Mouse (Mus musculus): Measurements from ENCODE around the gene Kcnab2. TPM values are rescaled to one million over a fixed set of nuclear protein-coding genes. Genes with fewer than 3 reads are reported as not detected.

Kcnab2 gene
- total and polyA plus RNA-seq, 3 experiments: 35.3 to 95.8 (median 58.3) TPM

- Histone ChIP-seq H3K36me3 (replicated peaks in 1 of 2; ENCODE audit: control insufficient read depth in 1 of 2, insufficient read depth in 1 of 2, low read length in 1 of 2) (no peaks in the 10 kb centered on the region), H3K79me2 (replicated peaks; ENCODE audit: control insufficient read depth, extremely low read depth, insufficient read depth, poor library complexity, severe bottlenecking) (no peaks in the 10 kb centered on the region), H3K4me1 (ENCODE audit: control insufficient read depth in 1 of 2, insufficient read depth in 2 of 2) (no peaks in the 10 kb centered on the region), H3K9me3 (replicated peaks; ENCODE audit: low read length) (peaks cover 91% of the 10 kb centered on the region), H3K4me3 (replicated peaks in 1 of 3; ENCODE audit: low read depth in 2 of 3, low read length in 2 of 3, poor library complexity in 1 of 3) (no peak overlapping the region), H3K4me2 (ENCODE audit: insufficient read depth, low read depth, poor library complexity, severe bottlenecking) (no peak overlapping the region), H3K9ac (ENCODE audit: insufficient read depth, low read depth) (no peak overlapping the region), H3K27ac (ENCODE audit: insufficient read depth, low read depth) (no peak overlapping the region), H3K27me3 (replicated peaks) (no peaks in the 10 kb centered on the region)
- TF ChIP-seq MAX (IDR thresholded peaks at IDR 0.05; ENCODE audit: low read length): no peak
- no peak for TF ChIP-seq SMC3 (IDR thresholded peaks at IDR 0.05; ENCODE audit: low read depth, low read length)
- TF ChIP-seq MEF2A (IDR thresholded peaks at IDR 0.05; ENCODE audit: borderline replicate concordance, low read depth, low read length): no peak
- no peak for TF ChIP-seq ELF1 (IDR thresholded peaks at IDR 0.05; ENCODE audit: low read depth, low read length)
- no peak for TF ChIP-seq RAD21 (IDR thresholded peaks at IDR 0.05; ENCODE audit: low read depth, low read length)
- TF ChIP-seq BHLHE40 (IDR thresholded peaks at IDR 0.05; ENCODE audit: low read depth, low read length): no peak
- TF ChIP-seq RCOR1 (conservative IDR thresholded peaks at IDR 0.05; ENCODE audit: low read depth, low read length): no peak
- no peak for TF ChIP-seq SIN3A (IDR thresholded peaks at IDR 0.05; ENCODE audit: low read length)
- no peak for TF ChIP-seq NELFE (IDR thresholded peaks at IDR 0.05; ENCODE audit: low read depth, low read length)
- no peak for TF ChIP-seq E2F4 (IDR thresholded peaks at IDR 0.05; ENCODE audit: insufficient replicate concordance, low read depth, low read length)
- no peak for TF ChIP-seq PAX5 (IDR thresholded peaks at IDR 0.05; ENCODE audit: low read length)
- TF ChIP-seq ZMIZ1 (IDR thresholded peaks at IDR 0.05; ENCODE audit: low read depth, low read length): no peak
- TF ChIP-seq ZNF384 (IDR thresholded peaks at IDR 0.05; ENCODE audit: low read depth, low read length): no peak
- no peak for TF ChIP-seq ZKSCAN1 (IDR thresholded peaks at IDR 0.05; ENCODE audit: borderline replicate concordance, low read depth, low read length)
- TF ChIP-seq POLR2A (IDR thresholded peaks at IDR 0.05; ENCODE audit: low read depth, low read length): no peak
- TF ChIP-seq TBP (conservative IDR thresholded peaks at IDR 0.05; ENCODE audit: low read depth, low read length): no peak
- TF ChIP-seq TCF12 (IDR thresholded peaks at IDR 0.05; ENCODE audit: low read depth, low read length): no peak
- no peak for TF ChIP-seq IRF4 (IDR thresholded peaks at IDR 0.05; ENCODE audit: low read depth, low read length)
- TF ChIP-seq MXI1 (IDR thresholded peaks at IDR 0.05; ENCODE audit: low read depth, low read length): no peak
- no peak for TF ChIP-seq UBTF (IDR thresholded peaks at IDR 0.05; ENCODE audit: low read depth, low read length)
- no peak for DNase-seq (ENCODE audit: extremely low read depth)
- dilution Hi-C loops (cut with MboI; ENCODE audit: extremely low pct_ligation_motif_present, extremely low pct_unique_long_range_greater_than_20kb, low sequenced_read_pairs) (no loop called here), in situ Hi-C loops (cut with MboI; ENCODE audit: low pct_ligation_motif_present, low pct_unique_long_range_greater_than_20kb, low sequenced_read_pairs) (no loop called here)
Observed at GRCm38 (mm10) chr4:152519106-152519505, 41.4 kb upstream of the Kcnab2 start.

GRCm38 (mm10) chr4:152514884-152515283 is 37.2 kb upstream of the Kcnab2 start:
- Histone ChIP-seq H3K27ac (ENCODE audit: insufficient read depth, low read depth) (no peak overlapping the region), H3K9me3 (replicated peaks; ENCODE audit: low read length) (peaks cover 86% of the 10 kb centered on the region), H3K36me3 (replicated peaks in 1 of 2; ENCODE audit: control insufficient read depth in 1 of 2, insufficient read depth in 1 of 2, low read length in 1 of 2) (no peaks in the 10 kb centered on the region), H3K79me2 (replicated peaks; ENCODE audit: control insufficient read depth, extremely low read depth, insufficient read depth, poor library complexity, severe bottlenecking) (no peaks in the 10 kb centered on the region), H3K4me1 (ENCODE audit: control insufficient read depth in 1 of 2, insufficient read depth in 2 of 2) (no peaks in the 10 kb centered on the region), H3K27me3 (replicated peaks) (no peaks in the 10 kb centered on the region), H3K4me3 (replicated peaks in 1 of 3; ENCODE audit: low read depth in 2 of 3, low read length in 2 of 3, poor library complexity in 1 of 3) (no peak overlapping the region), H3K4me2 (ENCODE audit: insufficient read depth, low read depth, poor library complexity, severe bottlenecking) (no peak overlapping the region), H3K9ac (ENCODE audit: insufficient read depth, low read depth) (no peak overlapping the region)
- no peak for DNase-seq (ENCODE audit: extremely low read depth)
- dilution Hi-C loops (cut with MboI; ENCODE audit: extremely low pct_ligation_motif_present, extremely low pct_unique_long_range_greater_than_20kb, low sequenced_read_pairs): no loop called here
- TF ChIP-seq RAD21 (IDR thresholded peaks at IDR 0.05; ENCODE audit: low read depth, low read length): no peak
- no peak for TF ChIP-seq HCFC1 (IDR thresholded peaks at IDR 0.05; ENCODE audit: low read depth, low read length)
- TF ChIP-seq MYC (IDR thresholded peaks at IDR 0.05; ENCODE audit: low read depth, low read length): no peak
- no peak for TF ChIP-seq ZC3H11A (IDR thresholded peaks at IDR 0.05; ENCODE audit: low read depth, low read length)
- TF ChIP-seq NRF1 (IDR thresholded peaks at IDR 0.05; ENCODE audit: low read depth, low read length): no peak
- TF ChIP-seq MEF2A (IDR thresholded peaks at IDR 0.05; ENCODE audit: borderline replicate concordance, low read depth, low read length): no peak
- no peak for TF ChIP-seq USF1 (IDR thresholded peaks at IDR 0.05; ENCODE audit: low read depth, low read length)
- TF ChIP-seq MAX (IDR thresholded peaks at IDR 0.05; ENCODE audit: low read length): no peak
- no peak for TF ChIP-seq CHD2 (IDR thresholded peaks at IDR 0.05; ENCODE audit: low read length)
- TF ChIP-seq MAFK (IDR thresholded peaks at IDR 0.05; ENCODE audit: insufficient replicate concordance, low read length): no peak
- no peak for TF ChIP-seq E2F4 (IDR thresholded peaks at IDR 0.05; ENCODE audit: insufficient replicate concordance, low read depth, low read length)
- no peak for TF ChIP-seq SIN3A (IDR thresholded peaks at IDR 0.05; ENCODE audit: low read length)
- no peak for TF ChIP-seq BHLHE40 (IDR thresholded peaks at IDR 0.05; ENCODE audit: low read depth, low read length)
- no peak for TF ChIP-seq TCF12 (IDR thresholded peaks at IDR 0.05; ENCODE audit: low read depth, low read length)
- no peak for TF ChIP-seq KAT2A (IDR thresholded peaks at IDR 0.05; ENCODE audit: insufficient replicate concordance, low read length)
- TF ChIP-seq IRF4 (IDR thresholded peaks at IDR 0.05; ENCODE audit: low read depth, low read length): no peak
- in situ Hi-C loops (cut with MboI; ENCODE audit: low pct_ligation_motif_present, low pct_unique_long_range_greater_than_20kb, low sequenced_read_pairs): no loop called here

All from CH12.LX (cell line).